Mouse (Mus musculus) heart, postnatal 0 days (tissue): Measurements from ENCODE around the gene Slc35c2. TPM values are rescaled to one million over a fixed set of nuclear protein-coding genes. Genes with fewer than 3 reads are reported as not detected.

Experiments
- ATAC-seq: fragments of 200-750 bp; cut with Nextera tagmentation; 2 replicates; pipeline ENCODE4 v1.8.0; 2017; ENCODE audit warnings: low read depth, moderate number of reproducible peaks, moderate library complexity; ENCODE audit not compliant: insufficient read depth
- DNase-seq: peaks from one replicate; pipeline ENCODE4 v3.0.0-alpha.2; 2016; ENCODE audit warnings: low spot score
- H3K27ac ChIP-seq: fragments of 300-500 bp; sonication (generic); 2 replicates; pipeline ENCODE4 v1.5.1; 2014; ENCODE audit warnings: low read depth, mild to moderate bottlenecking
- H3K27me3 ChIP-seq: fragments of 300-500 bp; sonication (generic); 2 replicates; pipeline ENCODE4 v1.6.1; 2014; ENCODE audit warnings: low read length, mixed read lengths; ENCODE audit not compliant: control insufficient read depth, insufficient read depth
- H3K36me3 ChIP-seq: fragments of 300-500 bp; sonication (generic); replicated peaks from 2 replicates; pipeline ENCODE4 v1.6.1; 2014; ENCODE audit warnings: low read length, mixed read lengths; ENCODE audit not compliant: control insufficient read depth, insufficient read depth
- H3K4me1 ChIP-seq: fragments of 300-500 bp; sonication (generic); 2 replicates; pipeline ENCODE4 v1.6.1; 2014; ENCODE audit warnings: antibody characterized with exemption; ENCODE audit not compliant: control insufficient read depth, insufficient read depth
- H3K4me2 ChIP-seq: fragments of 300-500 bp; sonication (generic); 2 replicates; pipeline ENCODE4 v1.6.1; 2014; ENCODE audit warnings: low read depth, mild to moderate bottlenecking, low read length, moderate library complexity
- H3K4me3 ChIP-seq: fragments of 300-500 bp; sonication (generic); 2 replicates; pipeline ENCODE4 v1.5.1; 2014; ENCODE audit warnings: low read depth, low read length
- H3K9ac ChIP-seq: fragments of 300-500 bp; sonication (generic); replicated peaks from 2 replicates; pipeline ENCODE4 v1.6.1; 2014; ENCODE audit warnings: low read depth, low read length, mixed read lengths
- H3K9me3 ChIP-seq: fragments of 300-500 bp; sonication (generic); replicated peaks from 2 replicates; pipeline ENCODE4 v1.6.1; 2016; ENCODE audit warnings: low read length; ENCODE audit not compliant: control insufficient read depth
- CTCF ChIP-seq: IDR thresholded peaks from 2 replicates; pipeline ENCODE4 v1.5.1; 2016; ENCODE audit warnings: antibody characterized with exemption, control low read depth, low read depth
- EP300 ChIP-seq: IDR thresholded peaks from 2 replicates; pipeline ENCODE4 v1.6.1; 2016; ENCODE audit warnings: antibody characterized with exemption, low read depth
- WGBS: fragments of 180-500 bp; shearing (Covaris S2); extraction: QIAGEN DNeasy Blood & Tissue Kit; methylation state at CpG from one replicate; pipeline ENCODE4 v1.1.7; 2014; 5-methylcytosine and 5-hydroxymethylcytosine counted together
- polyA plus RNA-seq: library from polyadenylated mRNA; unstranded; fragments of >200 nt; fragmentation: Nextera tagmentation; extraction: Ambion mirVana; gene quantifications from 2 replicates; pipeline ENCODE4 v1.2.1, GENCODE M21; 2015
- total RNA-seq: library from RNA; depleted of rRNA; stranded (reverse); fragments of >200 nt; gene quantifications from 2 replicates; pipeline ENCODE4 v1.2.3, GENCODE M21; 2014; ENCODE audit warnings: low replicate concordance

Slc35c2 gene
- total and polyA plus RNA-seq, 2 experiments from 2014 or later: 32.6 to 73.8 TPM

GRCm38 (mm10) chr2:165242575-165242974, 45.1 kb downstream of the Slc35c2 start:
- no peak overlapping the region for H3K4me3 ChIP-seq
- H3K4me1 ChIP-seq: no peaks in the 10 kb centered on the region
- H3K36me3 ChIP-seq: no peaks in the 10 kb centered on the region
- no peak overlapping the region for H3K27ac ChIP-seq
- WGBS: 3% methylated on average over 13 of the region's 13 CpGs
- TF ChIP-seq CTCF (no peak), EP300 (no peak)
- H3K9me3 ChIP-seq: no peaks in the 10 kb centered on the region
- DNase-seq: no peak
- H3K27me3 ChIP-seq: peaks cover 89% of the 10 kb centered on the region
- no peak overlapping the region for H3K9ac ChIP-seq
- no peak for ATAC-seq
- H3K4me2 ChIP-seq: no peak overlapping the region

- DNase-seq (no peak), ATAC-seq (no peak)
- Histone ChIP-seq H3K9me3 (no peaks in the 10 kb centered on the region), H3K4me3 (no peak overlapping the region), H3K9ac (no peak overlapping the region), H3K27me3 (peaks cover 87% of the 10 kb centered on the region), H3K4me1 (no peaks in the 10 kb centered on the region), H3K27ac (no peak overlapping the region), H3K4me2 (no peak overlapping the region), H3K36me3 (no peaks in the 10 kb centered on the region)
- WGBS: 49% methylated on average over 7 of the region's 7 CpGs
- no peak for TF ChIP-seq EP300
- TF ChIP-seq CTCF: no peak
These were observed 45.9 kb downstream of the Slc35c2 start for GRCm38 (mm10) chr2:165241786-165242185.

GRCm38 (mm10) chr2:165240371-165240770, 47.3 kb downstream of the Slc35c2 start:
- no peaks in the 10 kb centered on the region for H3K4me1 ChIP-seq
- DNase-seq: no peak
- peaks cover 89% of the 10 kb centered on the region for H3K27me3 ChIP-seq
- TF ChIP-seq EP300 (no peak), CTCF (no peak)
- no peak overlapping the region for H3K9ac ChIP-seq
- H3K9me3 ChIP-seq: no peaks in the 10 kb centered on the region
- H3K27ac ChIP-seq: no peak overlapping the region
- H3K4me2 ChIP-seq: no peak overlapping the region
- H3K4me3 ChIP-seq: no peak overlapping the region
- H3K36me3 ChIP-seq: no peaks in the 10 kb centered on the region
- ATAC-seq: no peak
- WGBS: 8% methylated on average over 8 of the region's 8 CpGs

GRCm38 (mm10) chr2:165239533-165240144, 48.0 kb downstream of the Slc35c2 start:
- TF ChIP-seq CTCF (no peak), EP300 (no peak)
- no peak overlapping the region for H3K9ac ChIP-seq
- DNase-seq (no peak), ATAC-seq (no peak)
- H3K27ac ChIP-seq: no peak overlapping the region
- H3K27me3 ChIP-seq: peaks cover 93% of the 10 kb centered on the region
- WGBS: 13% methylated on average over 15 of the region's 15 CpGs
- no peak overlapping the region for H3K4me2 ChIP-seq
- no peaks in the 10 kb centered on the region for H3K36me3 ChIP-seq
- H3K9me3 ChIP-seq: no peaks in the 10 kb centered on the region
- no peak overlapping the region for H3K4me3 ChIP-seq
- H3K4me1 ChIP-seq: peaks cover 5% of the 10 kb centered on the region; the same call in 1 of the 2 replicates

- H3K4me3 ChIP-seq: no peak overlapping the region
- WGBS: 11% methylated on average over 12 of the region's 12 CpGs
- no peak overlapping the region for H3K27ac ChIP-seq
- DNase-seq (no peak), ATAC-seq (no peak)
- peaks cover 97% of the 10 kb centered on the region for H3K27me3 ChIP-seq
- H3K36me3 ChIP-seq: no peaks in the 10 kb centered on the region
- no peak overlapping the region for H3K4me2 ChIP-seq
- H3K9me3 ChIP-seq: no peaks in the 10 kb centered on the region
- TF ChIP-seq EP300 (no peak), CTCF (no peak)
- no peak overlapping the region for H3K9ac ChIP-seq
- H3K4me1 ChIP-seq: peaks cover 6% of the 10 kb centered on the region; the same call in 1 of the 2 replicates
These were observed 49.1 kb downstream of the Slc35c2 start for GRCm38 (mm10) chr2:165238416-165239145.
